Mouse (Mus musculus) erythroblast, adult 5-6 weeks (primary cell): Measurements from ENCODE around the gene Luc7l. TPM values are rescaled to one million over a fixed set of nuclear protein-coding genes. Genes with fewer than 3 reads are reported as not detected.

Experiments
- total RNA-seq, 2 experiments: library from RNA; stranded (forward) in 1 of 2; stranded (reverse) in 1 of 2; fragments of 150-400 nt in 1 of 2; fragments of 200-764, 138-1000 nt in 1 of 2; gene quantifications; 2 replicates each; pipeline versions ENCODE4 v1.2.3 to v1.2.4; 2015 to 2017; ENCODE audit warnings: low replicate concordance in 2 of 2

Gene Luc7l
- total RNA-seq, 2 experiments from 2014 or later, result 11.7 to 27.2 TPM

Other genes starting within 250 kb of the Luc7l start
- not detected in 2 replicates for gene Rab11fip3, start 183.3 kb upstream of the Luc7l start, total RNA-seq (2015; ENCODE audit: low replicate concordance)
- gene Rab11fip3, start 183.3 kb upstream of the Luc7l start, total RNA-seq (2017; ENCODE audit: low replicate concordance), result 0.17 and 0.42 TPM in 2 replicates
- gene Decr2, start 162.6 kb upstream of the Luc7l start, total RNA-seq (2015; ENCODE audit: low replicate concordance), result 3.1 TPM in 1 of 2 replicates, not detected in the other
- 0.42 and 3.2 TPM in 2 replicates for gene Decr2, start 162.6 kb upstream of the Luc7l start, total RNA-seq (2017; ENCODE audit: low replicate concordance)
- gene Nme4, start 157.3 kb upstream of the Luc7l start, total RNA-seq (2015; ENCODE audit: low replicate concordance), result 10.0 and 15.9 TPM in 2 replicates
- gene Nme4, start 157.3 kb upstream of the Luc7l start, total RNA-seq (2017; ENCODE audit: low replicate concordance), result 4.2 and 5.2 TPM in 2 replicates
- 9.6 and 13.2 TPM in 2 replicates for gene Tmem8, start 139.6 kb upstream of the Luc7l start, total RNA-seq (2015; ENCODE audit: low replicate concordance)
- gene Tmem8, start 139.6 kb upstream of the Luc7l start, total RNA-seq (2017; ENCODE audit: low replicate concordance), result 4.3 and 5.0 TPM in 2 replicates
- 21.7 and 22.6 TPM in 2 replicates for gene Mrpl28, start 129.4 kb upstream of the Luc7l start, total RNA-seq (2015; ENCODE audit: low replicate concordance)
- gene Mrpl28, start 129.4 kb upstream of the Luc7l start, total RNA-seq (2017; ENCODE audit: low replicate concordance), result 10.1 and 11.0 TPM in 2 replicates
- gene Axin1, start 114.2 kb upstream of the Luc7l start, total RNA-seq (2015; ENCODE audit: low replicate concordance), result 5.6 and 6.3 TPM in 2 replicates
- gene Axin1, start 114.2 kb upstream of the Luc7l start, total RNA-seq (2017; ENCODE audit: low replicate concordance), result 29.1 and 33.9 TPM in 2 replicates
- gene Pdia2, start 53.8 kb upstream of the Luc7l start, total RNA-seq (2015; ENCODE audit: low replicate concordance), result 6.5 TPM in 1 of 2 replicates, not detected in the other
- gene Pdia2, start 53.8 kb upstream of the Luc7l start, total RNA-seq (2017; ENCODE audit: low replicate concordance), result 0.56 and 5.1 TPM in 2 replicates
- not detected in 2 replicates for gene Rgs11, start 49.9 kb upstream of the Luc7l start, total RNA-seq (2015; ENCODE audit: low replicate concordance)
- 1.7 TPM in 1 of 2 replicates, not detected in the other for gene Rgs11, start 49.9 kb upstream of the Luc7l start, total RNA-seq (2017; ENCODE audit: low replicate concordance)
- gene Arhgdig, start 45.1 kb upstream of the Luc7l start, total RNA-seq (2015; ENCODE audit: low replicate concordance), result not detected in 2 replicates
- not detected in 2 replicates for gene Arhgdig, start 45.1 kb upstream of the Luc7l start, total RNA-seq (2017; ENCODE audit: low replicate concordance)
- gene Fam234a, start 8.7 kb upstream of the Luc7l start, total RNA-seq (2015; ENCODE audit: low replicate concordance), result 2.3 and 4.2 TPM in 2 replicates
- 2.4 and 4.8 TPM in 2 replicates for gene Fam234a, start 8.7 kb upstream of the Luc7l start, total RNA-seq (2017; ENCODE audit: low replicate concordance)
- 0.42 and 1.7 TPM in 2 replicates for gene Neurl1b, start 161.9 kb downstream of the Luc7l start, total RNA-seq (2015; ENCODE audit: low replicate concordance)
- 0.14 and 0.77 TPM in 2 replicates for gene Neurl1b, start 161.9 kb downstream of the Luc7l start, total RNA-seq (2017; ENCODE audit: low replicate concordance)